19 mouse cellular contexts compared by ENCODE assay signal in the genomic region with DNA sequence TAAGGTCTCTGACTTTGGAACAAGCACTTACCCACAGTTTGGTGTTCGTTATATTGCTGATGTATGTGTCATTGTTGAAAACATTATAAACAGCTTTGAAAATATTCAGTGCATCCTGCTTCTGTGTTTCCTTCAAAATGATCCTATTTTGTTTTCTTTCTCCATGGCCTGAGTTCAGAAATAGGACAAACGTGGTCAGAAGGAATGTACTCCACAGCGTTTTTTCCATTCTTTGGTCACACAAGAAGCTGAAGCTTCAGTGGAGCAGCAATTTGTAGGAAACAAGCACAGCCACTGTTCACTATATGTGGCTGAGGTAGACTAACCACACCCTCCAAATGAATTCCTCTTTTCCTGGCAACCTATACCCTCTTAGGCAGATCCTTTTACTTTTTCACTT.
DNase-seq lines count a peak whose midpoint lies in the region; ATAC-seq lines count a peak whose summit lies in the region.
"Had no signal": no experiment of that assay in that cellular context is flagged by ENCODE, and none has a peak within 500 bp of the region (broad histone marks: within the 10 kb centered on the region; RNA-seq: fewer than 3 reads in every experiment).

No protein-coding gene starts in this region.

- DNase-seq in 3T3-L1 (ENCODE audit: low read depth, low spot score): peak; percentile 75
- peak; percentile 89 for DNase-seq in Muller cell, postnatal 12 days (ENCODE audit: inconsistent ontology term)
- no peak for DNase-seq in cerebellum, postnatal 4 days (ENCODE audit: low spot score in 2 of 2)
- DNase-seq: adrenal gland, adult 2 months; adrenal gland, adult 8-10 months; adrenal gland, postnatal 10 days; adrenal gland, postnatal 14 days; adrenal gland, postnatal 25 days; adrenal gland, postnatal 36 days; B cell, adult 2 months; cerebellum, adult 11 months; cerebellum, adult 11-12 months; cerebellum, adult 18-20 months; cerebellum, adult 2 months; cerebellum, adult 8-10 months had no signal

- no peak for ATAC-seq in granulocyte monocyte progenitor cell, adult 5-6 weeks (replicated peaks; ENCODE audit: poor library complexity, severe bottlenecking)
- ATAC-seq: activated CD4-positive, CD25-positive, alpha-beta regulatory T cell, adult 4 months; CD4-positive, CD25-positive, alpha-beta regulatory T cell, adult 4 months; Patski had no signal

Comparison
In these comparisons a context has a peak if more than half of its experiments do, and no peak if none do; other contexts are left out.
1. DNase-seq: peak in 3T3-L1 (single experiment) and Muller cell, postnatal 12 days (single experiment); none in cerebellum, postnatal 4 days (0 of 2).